Mouse (Mus musculus) right cerebral cortex, postnatal 25 days (tissue): ENCODE results near the gene Ddr1.

Source experiments
- DNase-seq: peaks from one replicate; pipeline ENCODE4 v3.0.0; 2022

Gene Ddr1

GRCm38 (mm10) chr17:35689936-35690645, 14.3 kb downstream of the Ddr1 start:
- DNase-seq = no peak

GRCm38 (mm10) chr17:35688347-35689175, 15.9 kb downstream of the Ddr1 start:
- no peak for DNase-seq

GRCm38 (mm10) chr17:35685061-35685460, 19.4 kb downstream of the Ddr1 start:
- DNase-seq = no peak

GRCm38 (mm10) chr17:35681986-35682385, 22.4 kb downstream of the Ddr1 start:
- no peak for DNase-seq

- no peak for DNase-seq
These were observed 23.8 kb downstream of the Ddr1 start for GRCm38 (mm10) chr17:35680591-35680990.

- peak; percentile 83 for DNase-seq
These were observed 30.9 kb downstream of the Ddr1 start, which contains the start of gene Gtf2h4 for GRCm38 (mm10) chr17:35673416-35674035. Gtf2h4 (minus strand) TSS chr17:35673739.

- DNase-seq = no peak
These were observed 31.9 kb downstream of the Ddr1 start for GRCm38 (mm10) chr17:35672527-35672926.

- DNase-seq = no peak
These were observed 32.6 kb downstream of the Ddr1 start for GRCm38 (mm10) chr17:35671846-35672245.

GRCm38 (mm10) chr17:35669731-35670130, 34.7 kb downstream of the Ddr1 start:
- no peak for DNase-seq

GRCm38 (mm10) chr17:35667334-35668065, 36.9 kb downstream of the Ddr1 start, which contains the start of gene Vars2:
Vars2 (minus strand) TSS chr17:35667592.
- DNase-seq = peak; percentile 96

GRCm38 (mm10) chr17:35666851-35667256, 37.6 kb downstream of the Ddr1 start:
- DNase-seq = peak; percentile 20

- peak; percentile 28 for DNase-seq
These were observed 38.4 kb downstream of the Ddr1 start for GRCm38 (mm10) chr17:35665957-35666515.

- DNase-seq = no peak
These were observed 51.3 kb downstream of the Ddr1 start for GRCm38 (mm10) chr17:35653086-35653485.

- no peak for DNase-seq
These were observed 55.0 kb downstream of the Ddr1 start for GRCm38 (mm10) chr17:35649429-35649828.

GRCm38 (mm10) chr17:35643609-35644236, 60.7 kb downstream of the Ddr1 start, which contains the start of gene Mucl3:
Mucl3 (minus strand) TSS chr17:35643695.
- no peak for DNase-seq

- DNase-seq = no peak
These were observed 65.1 kb downstream of the Ddr1 start for GRCm38 (mm10) chr17:35639352-35639751.

- no peak for DNase-seq
These were observed 65.8 kb downstream of the Ddr1 start for GRCm38 (mm10) chr17:35638475-35639190.

- DNase-seq = no peak
These were observed 68.1 kb downstream of the Ddr1 start for GRCm38 (mm10) chr17:35636363-35636762.

GRCm38 (mm10) chr17:35635699-35636111, 68.7 kb downstream of the Ddr1 start:
- peak; percentile 79 for DNase-seq

GRCm38 (mm10) chr17:35635202-35635601, 69.2 kb downstream of the Ddr1 start:
- DNase-seq = no peak

GRCm38 (mm10) chr17:35633992-35634391, 70.4 kb downstream of the Ddr1 start:
- DNase-seq = peak; percentile 69
